Mouse (Mus musculus) embryonic facial prominence, embryonic 14.5 days (tissue): ENCODE measurements around the gene Plekhm3. TPM values are rescaled to one million over a fixed set of nuclear protein-coding genes. Genes with fewer than 3 reads are reported as not detected.

Experiments
- ATAC-seq: fragments of 200-750 bp; cut with Nextera tagmentation; 2 replicates; pipeline ENCODE4 v1.8.0; 2017; ENCODE audit warnings: low read depth, moderate number of reproducible peaks, moderate TSS enrichment
- DNase-seq: peaks from one replicate; pipeline ENCODE4 v3.0.0-alpha.2; 2015; ENCODE audit warnings: low spot score
- H3K27ac ChIP-seq: fragments of 300-500 bp; sonication (generic); replicated peaks from 2 replicates; pipeline ENCODE4 v1.5.1; 2014; ENCODE audit warnings: low read depth, mild to moderate bottlenecking, low read length, moderate library complexity
- H3K27me3 ChIP-seq: fragments of 300-500 bp; sonication (generic); replicated peaks from 2 replicates; pipeline ENCODE4 v1.6.1; 2014; ENCODE audit warnings: low read length; ENCODE audit not compliant: control insufficient read depth, insufficient read depth
- H3K36me3 ChIP-seq: fragments of 300-500 bp; sonication (generic); 2 replicates; pipeline ENCODE4 v1.6.1; 2014; ENCODE audit warnings: low read length, mixed read lengths; ENCODE audit not compliant: control insufficient read depth, insufficient read depth
- H3K4me1 ChIP-seq: fragments of 300-500 bp; sonication (generic); 2 replicates; pipeline ENCODE4 v1.6.1; 2014; ENCODE audit warnings: antibody characterized with exemption, low read length; ENCODE audit not compliant: control insufficient read depth, insufficient read depth
- H3K4me2 ChIP-seq: fragments of 300-500 bp; sonication (generic); 2 replicates; pipeline ENCODE4 v1.6.1; 2014; ENCODE audit warnings: low read depth, mild to moderate bottlenecking, low read length, moderate library complexity, mixed read lengths
- H3K4me3 ChIP-seq: fragments of 300-500 bp; sonication (generic); 2 replicates; pipeline ENCODE4 v1.5.1; 2014; ENCODE audit warnings: low read depth, mild to moderate bottlenecking, low read length
- H3K9ac ChIP-seq: fragments of 300-500 bp; sonication (generic); 2 replicates; pipeline ENCODE4 v1.6.1; 2014; ENCODE audit warnings: low read depth, mild to moderate bottlenecking, low read length, moderate library complexity, mixed read lengths
- H3K9me3 ChIP-seq: fragments of 300-500 bp; sonication (generic); 2 replicates; pipeline ENCODE4 v1.6.1; 2016; ENCODE audit warnings: low read length; ENCODE audit not compliant: control insufficient read depth
- whole genome bisulfite sequencing: fragments of 180-500 bp; shearing (Covaris S2); extraction: QIAGEN DNeasy Blood & Tissue Kit; methylation state at CpG from one replicate; pipeline ENCODE4 v1.1.7; 2014; 5-methylcytosine and 5-hydroxymethylcytosine counted together
- polyA plus RNA-seq: library from polyadenylated mRNA; unstranded; fragments of >200 nt; fragmentation: Nextera tagmentation; extraction: Ambion mirVana; gene quantifications from 2 replicates; pipeline ENCODE4 v1.2.1, GENCODE M21; 2014

Gene Plekhm3
- polyA plus RNA-seq, 1 experiment from 2014 or later = 6.0 TPM

- peak within 1 kb of the TSS; percentile 97 for H3K4me2 ChIP-seq
- peaks cover 23% of the 10 kb centered on the region; the same call in 1 of the 2 replicates for H3K4me1 ChIP-seq
- H3K9ac ChIP-seq = peak within 1 kb of the TSS; percentile 69
- no peak within 1 kb of the TSS for H3K27ac ChIP-seq
- no peaks in the 10 kb centered on the region for H3K9me3 ChIP-seq
- H3K36me3 ChIP-seq = 0 out of 2 replicates have a peak, but pooled peaks cover 5% of the 10 kb centered on the region
- DNase-seq (peak; percentile 98), ATAC-seq (peak; percentile 97)
- 0% methylated on average over 14 of the region's 73 CpGs for WGBS
- peak within 1 kb of the TSS; percentile 70 for H3K4me3 ChIP-seq
- peaks cover 45% of the 10 kb centered on the region for H3K27me3 ChIP-seq
Measured at GRCm38 (mm10) chr1:64737502-64738179, 219.0 kb downstream of the Plekhm3 start, which contains the start of gene Fzd5. Fzd5 (minus strand) TSS chr1:64737751.

GRCm38 (mm10) chr1:64736681-64737501, 219.7 kb downstream of the Plekhm3 start:
- ATAC-seq (peak; percentile 1; the same call in 1 of the 2 replicates), DNase-seq (peak; percentile 24)
- Histone ChIP-seq H3K4me1 (peaks cover 23% of the 10 kb centered on the region; the same call in 1 of the 2 replicates), H3K36me3 (0 out of 2 replicates have a peak, but pooled peaks cover 5% of the 10 kb centered on the region), H3K27me3 (peaks cover 50% of the 10 kb centered on the region), H3K27ac (no peak overlapping the region), H3K4me2 (peak overlapping the region; percentile 97), H3K9ac (peak overlapping the region; percentile 69), H3K9me3 (no peaks in the 10 kb centered on the region), H3K4me3 (peak overlapping the region; percentile 70)
- under 1% methylated on average over 37 of the region's 56 CpGs for WGBS

Other genes starting within 250 kb of the Plekhm3 start
- gene Fzd5, start 219.1 kb downstream of the Plekhm3 start, polyA plus RNA-seq = 2.6 and 2.8 TPM in 2 replicates
- 0.17 and 0.25 TPM in 2 replicates for gene Akr1cl, start 75.9 kb upstream of the Plekhm3 start, polyA plus RNA-seq
- 0.29 TPM in 1 of 2 replicates, not detected in the other for gene Cryge, start 94.3 kb upstream of the Plekhm3 start, polyA plus RNA-seq
- gene Crygd, start 106.6 kb upstream of the Plekhm3 start, polyA plus RNA-seq = not detected in 2 replicates
- 0.37 TPM in 1 of 2 replicates, not detected in the other for gene Crygc, start 116.9 kb upstream of the Plekhm3 start, polyA plus RNA-seq
- 0.35 TPM in 1 of 2 replicates, not detected in the other for gene Crygb, start 125.5 kb upstream of the Plekhm3 start, polyA plus RNA-seq
- gene Cryga, start 146.5 kb upstream of the Plekhm3 start, polyA plus RNA-seq = not detected in 2 replicates
- gene Gm28845, start 162.7 kb upstream of the Plekhm3 start, polyA plus RNA-seq = not detected in 2 replicates
- 0.31 and 0.64 TPM in 2 replicates for gene D630023F18Rik, start 166.4 kb upstream of the Plekhm3 start, polyA plus RNA-seq
- 145 and 165 TPM in 2 replicates for gene Idh1, start 229.7 kb upstream of the Plekhm3 start, polyA plus RNA-seq
- gene Pikfyve, start 229.9 kb upstream of the Plekhm3 start, polyA plus RNA-seq = 14.8 and 14.9 TPM in 2 replicates